Mouse (Mus musculus): Measurements from ENCODE around the gene Retn.

The Retn gene

GRCm38 (mm10) chr8:3660889-3661288 lies 5.3 kb downstream of the Retn start:
- in situ Hi-C loops (cut with MseI, MboI), result no loop called here

DNA sequence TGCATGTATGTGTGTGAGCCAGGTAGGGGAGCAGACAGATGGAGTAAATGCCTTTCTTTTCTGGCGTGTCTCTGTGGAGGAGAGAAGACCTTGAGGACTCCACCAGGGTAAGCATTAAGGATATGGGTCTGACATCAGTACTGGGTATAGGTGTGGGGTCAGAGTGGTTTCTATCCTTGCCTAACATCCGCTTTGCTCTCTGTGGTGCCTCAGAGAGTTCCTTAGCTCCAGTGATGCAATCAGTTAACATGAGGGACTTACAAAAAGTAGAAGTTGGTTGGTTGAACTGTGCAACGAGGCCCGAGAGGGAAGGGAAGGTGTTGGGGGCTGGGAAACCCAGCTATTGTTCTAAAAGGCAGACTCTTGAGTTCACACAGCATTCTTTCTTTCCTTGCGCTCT lies 8.8 kb downstream of the Retn start:
- in situ Hi-C loops (cut with MseI, MboI), result no loop called here

DNA sequence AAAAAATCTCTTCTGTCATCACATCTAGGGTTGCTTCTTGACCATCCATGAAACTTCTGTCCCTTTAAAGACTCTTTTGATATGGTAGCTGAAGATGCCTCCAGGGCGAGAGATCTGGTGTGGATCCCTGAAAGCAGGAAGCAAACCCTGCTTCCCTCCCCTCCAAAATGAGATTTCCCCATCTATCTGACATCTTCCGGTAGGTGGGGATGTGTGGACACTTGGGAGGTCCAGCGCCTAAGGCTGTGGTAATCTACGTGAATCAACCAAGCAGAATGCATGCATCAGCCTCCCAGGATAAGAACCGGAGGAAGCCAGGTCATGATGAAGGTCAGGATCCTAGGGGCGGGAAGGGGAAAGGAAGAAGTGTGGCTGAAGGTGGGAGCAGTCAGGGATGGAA lies 9.9 kb downstream of the Retn start, which contains the start of gene Mcemp1:
Mcemp1 (plus strand) TSS at position 248 of the 400 bp plus-strand sequence.
- in situ Hi-C loops (cut with MseI, MboI), result no loop called here

- in situ Hi-C loops (cut with MseI, MboI), result loop anchor here in 1 of 2 experiments (5.0 kb wide), 1 partner anchor 38 kb away; the partner anchor contains the start of gene Stxbp2
Measured at GRCm38 (mm10) chr8:3670388-3670787, 14.8 kb downstream of the Retn start.

DNA sequence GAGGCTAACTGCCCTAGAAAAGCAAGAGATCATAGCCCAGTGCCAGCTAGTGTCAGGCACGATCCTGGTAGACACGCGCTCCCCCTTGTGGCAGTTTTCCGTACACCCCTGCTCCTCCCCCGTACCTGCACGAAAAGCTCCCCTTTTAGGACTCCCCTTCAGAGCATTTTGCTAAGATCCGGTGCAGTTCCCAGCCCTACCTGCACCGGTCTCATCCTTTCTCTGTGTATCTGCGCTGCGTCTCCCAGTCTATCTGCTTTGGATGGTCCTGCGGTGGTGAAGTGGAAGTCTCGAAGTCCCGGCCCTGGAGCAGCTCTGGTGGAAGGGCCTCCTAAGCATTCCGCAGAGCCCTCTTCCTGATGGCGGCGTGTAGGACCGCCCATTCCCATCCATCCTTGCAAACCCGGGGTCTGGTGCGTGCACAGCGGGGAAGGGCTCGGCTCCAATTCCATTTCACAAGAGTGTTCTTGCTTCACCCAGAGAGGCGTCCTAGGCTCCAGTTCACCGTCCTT lies 16.5 kb downstream of the Retn start, which contains the start of gene Fcor:
Fcor (minus strand) TSS at position 383 of the 512 bp plus-strand sequence.
- in situ Hi-C loops (cut with MseI, MboI), result loop anchor here in 1 of 2 experiments (5.0 kb wide), 1 partner anchor 40 kb away; the partner anchor contains the start of gene Stxbp2

DNA sequence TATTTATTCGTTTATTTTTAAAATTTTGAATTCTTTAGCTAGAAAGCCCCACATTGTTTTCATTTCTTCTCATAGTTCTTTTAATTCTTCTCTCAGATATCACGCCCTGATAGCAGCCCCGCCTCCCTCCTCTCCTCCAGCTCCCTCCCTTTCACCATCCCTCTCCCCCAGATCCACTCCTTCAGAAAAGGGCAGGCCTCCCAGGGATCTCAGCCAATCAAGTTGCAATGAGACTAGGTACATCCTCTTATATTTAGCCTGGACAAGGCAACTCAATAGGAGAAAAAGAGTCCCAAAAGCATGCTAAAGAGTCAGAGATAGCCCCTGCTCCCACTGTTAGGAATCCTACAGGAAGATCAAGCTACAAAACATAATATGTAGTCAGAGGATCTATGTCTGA lies 19.1 kb downstream of the Retn start:
- in situ Hi-C loops (cut with MseI, MboI), result loop anchor here in 1 of 2 experiments (5.0 kb wide), 1 partner anchor 42 kb away; the partner anchor contains the start of gene Stxbp2

- in situ Hi-C loops (cut with MseI, MboI), result no loop called here
Measured at GRCm38 (mm10) chr8:3676131-3676992, 20.8 kb downstream of the Retn start, which contains the start of gene Trappc5. Gene Trappc5 (plus strand): TSS chr8:3676299.

DNA sequence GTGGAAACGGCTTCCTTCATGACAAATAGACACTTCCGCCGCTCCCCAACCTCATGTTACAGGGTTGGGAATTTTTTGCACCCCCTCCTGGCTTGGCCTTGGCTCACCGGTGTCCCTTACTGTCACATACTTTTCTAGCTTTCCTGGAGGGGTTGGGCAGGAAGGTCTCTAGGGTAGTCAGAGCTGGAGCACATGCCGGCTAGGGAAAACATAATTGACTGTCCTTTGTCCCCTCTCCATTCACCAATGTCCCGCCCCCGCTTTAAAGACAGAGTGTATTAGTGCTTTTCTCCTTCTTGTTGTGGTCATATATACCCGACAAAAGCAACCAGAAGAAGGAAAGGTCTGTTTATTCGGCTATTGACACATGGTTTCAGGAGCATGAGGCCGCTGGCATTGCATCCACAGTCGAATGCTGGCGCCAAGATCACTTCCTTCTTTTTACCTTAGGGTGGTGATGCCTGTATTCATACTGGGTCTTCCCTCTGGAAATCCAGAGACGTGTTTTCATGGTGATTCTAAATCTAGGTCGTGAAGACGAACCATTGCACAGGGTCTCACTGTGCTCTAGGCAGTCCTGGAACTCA lies 21.5 kb downstream of the Retn start:
- in situ Hi-C loops (cut with MseI, MboI), result no loop called here

GRCm38 (mm10) chr8:3678831-3679230 lies 23.3 kb downstream of the Retn start:
- in situ Hi-C loops (cut with MseI, MboI), result no loop called here

DNA sequence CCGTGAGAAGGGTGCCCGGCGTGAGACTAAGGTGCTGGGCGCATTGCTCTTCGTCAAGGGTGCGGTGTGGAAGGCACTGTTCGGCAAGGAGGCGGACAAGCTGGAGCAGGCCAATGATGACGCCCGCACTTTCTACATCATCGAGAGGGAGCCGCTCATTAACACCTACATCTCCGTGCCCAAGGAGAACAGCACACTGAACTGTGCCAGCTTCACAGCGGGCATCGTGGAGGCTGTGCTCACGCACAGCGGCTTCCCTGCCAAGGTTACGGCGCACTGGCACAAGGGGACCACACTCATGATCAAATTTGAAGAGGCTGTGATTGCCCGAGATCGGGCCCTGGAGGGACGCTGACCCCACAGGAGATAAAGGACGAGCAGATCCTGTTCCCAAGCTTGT lies 23.7 kb downstream of the Retn start:
- in situ Hi-C loops (cut with MseI, MboI), result no loop called here

- in situ Hi-C loops (cut with MseI, MboI), result no loop called here
Measured at GRCm38 (mm10) chr8:3679656-3680055, 24.1 kb downstream of the Retn start.

DNA sequence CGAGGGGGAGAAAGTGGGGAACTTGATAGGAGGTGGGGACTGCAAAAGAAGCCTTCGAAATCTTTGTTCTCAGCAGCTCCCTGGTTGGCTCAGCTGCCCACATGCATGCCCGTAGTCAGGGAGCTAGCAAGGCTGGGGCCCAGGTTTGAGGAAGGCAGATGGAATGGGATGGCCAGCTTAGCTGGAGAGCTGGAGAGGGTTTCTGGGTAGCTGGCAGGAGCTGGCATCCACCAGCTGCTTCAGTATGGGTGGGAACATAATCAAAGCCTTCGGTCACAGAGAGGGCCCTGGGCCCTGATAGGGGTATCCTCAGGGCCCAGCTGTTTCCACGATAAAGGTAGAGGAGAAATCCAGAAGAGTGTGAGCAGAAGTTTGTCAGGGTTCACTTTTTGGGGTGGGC lies 26.9 kb downstream of the Retn start:
- in situ Hi-C loops (cut with MseI, MboI), result no loop called here

- in situ Hi-C loops (cut with MseI, MboI), result no loop called here
Measured at GRCm38 (mm10) chr8:3683408-3684176, 28.0 kb downstream of the Retn start.

GRCm38 (mm10) chr8:3684530-3684929 lies 29.0 kb downstream of the Retn start:
- in situ Hi-C loops (cut with MseI, MboI), result no loop called here

DNA sequence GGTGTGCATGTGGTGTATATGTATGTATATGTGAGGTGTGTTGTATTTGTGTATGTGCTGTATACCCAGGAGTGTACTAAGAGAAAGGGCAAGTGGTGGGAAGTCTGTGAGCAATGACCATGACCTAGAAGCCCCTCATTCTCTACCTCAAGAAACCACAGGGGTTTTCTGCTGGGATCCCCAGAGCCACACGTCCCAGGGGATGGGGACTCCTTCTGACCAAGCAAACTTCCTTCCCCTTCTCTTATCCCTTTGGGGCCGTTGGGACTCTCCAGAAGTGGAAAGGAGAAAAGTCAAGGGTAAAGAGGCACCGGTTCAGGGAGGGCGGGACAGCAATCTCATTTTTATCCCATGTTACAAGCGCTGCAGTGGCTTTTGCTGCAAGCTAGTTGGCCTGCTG lies 29.9 kb downstream of the Retn start:
- in situ Hi-C loops (cut with MseI, MboI), result no loop called here

DNA sequence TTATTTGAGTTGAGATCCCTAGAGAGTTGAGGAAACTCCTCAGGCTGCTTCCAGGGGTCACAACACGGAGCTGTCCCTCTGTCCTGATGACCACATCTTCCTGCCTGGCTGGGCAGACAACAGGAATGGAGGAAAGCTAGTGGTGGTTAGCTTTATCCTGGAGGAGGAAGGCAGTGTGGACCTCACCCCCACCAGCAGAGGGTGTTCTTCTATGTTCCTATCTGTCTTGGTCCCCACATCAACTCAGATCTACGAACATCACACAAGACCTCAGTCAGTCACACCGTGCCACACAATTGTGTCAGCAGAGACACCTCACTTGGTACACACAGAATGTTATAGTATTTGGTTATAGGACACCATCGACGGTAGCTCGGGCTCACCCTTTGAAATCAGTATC lies 32.0 kb downstream of the Retn start:
- in situ Hi-C loops (cut with MseI, MboI), result no loop called here

DNA sequence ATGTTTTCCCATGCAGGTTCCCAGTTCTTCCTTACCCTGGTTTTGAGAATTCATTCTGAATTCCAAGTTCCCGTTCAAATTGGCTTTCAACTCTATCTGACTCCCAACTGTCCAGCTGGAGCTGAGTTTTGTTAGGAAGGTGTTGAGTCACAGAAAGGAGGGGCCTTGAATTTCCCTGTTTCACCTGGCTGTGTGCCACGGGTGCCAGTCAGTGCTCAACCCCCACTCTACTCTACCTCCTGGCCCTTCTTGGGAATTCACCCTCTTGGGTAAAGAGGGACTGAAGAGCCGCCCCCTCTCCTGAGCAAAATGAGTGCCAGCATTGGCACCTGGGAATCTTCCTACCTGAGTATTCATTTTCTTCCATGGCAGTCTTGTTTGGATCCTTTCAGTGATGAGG lies 35.2 kb downstream of the Retn start:
- in situ Hi-C loops (cut with MseI, MboI), result no loop called here

GRCm38 (mm10) chr8:3694121-3694520 lies 38.6 kb downstream of the Retn start, which contains the start of gene Fcer2a:
Gene Fcer2a (minus strand): TSS chr8:3694175.
- in situ Hi-C loops (cut with MseI, MboI), result no loop called here

GRCm38 (mm10) chr8:3701491-3701890 lies 45.9 kb downstream of the Retn start:
- in situ Hi-C loops (cut with MseI, MboI), result no loop called here

- in situ Hi-C loops (cut with MseI, MboI), result no loop called here
Measured at GRCm38 (mm10) chr8:3705711-3706110, 50.1 kb downstream of the Retn start.

DNA sequence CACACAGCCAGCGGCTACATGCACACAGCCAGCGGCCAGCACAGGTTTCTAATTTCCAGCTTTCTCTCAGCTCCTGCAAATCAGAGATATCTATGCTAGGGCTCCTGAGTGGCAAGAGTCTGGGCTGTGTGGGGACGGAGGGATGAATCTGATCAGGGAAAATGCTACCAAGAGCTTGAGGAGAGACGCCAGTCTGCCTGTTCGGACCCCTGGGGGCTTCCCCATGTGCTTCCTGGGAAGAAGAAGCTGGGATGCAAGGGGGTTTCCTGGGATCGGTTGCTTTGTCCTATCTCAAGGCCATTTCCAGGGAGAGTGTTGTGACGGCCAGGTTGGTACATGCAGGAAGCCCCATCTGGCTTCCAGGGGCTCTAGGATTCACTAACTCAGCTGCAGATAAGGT lies 52.0 kb downstream of the Retn start:
- in situ Hi-C loops (cut with MseI, MboI), result no loop called here
